Mouse (Mus musculus) retina, postnatal 1 day (tissue): ENCODE measurements around the gene Apol8.
A peak's percentile ranks its signal among the peaks of the same experiment; 100 is the strongest.
"Not testable (repeated sequence)": the region's sequence is repeated elsewhere in the genome, so short reads cannot be mapped to it uniquely, and the experiment has no call there.

ENCODE experiments used
- DNase-seq: peaks from one replicate; pipeline ENCODE4 v3.0.0-alpha.2; 2012

Gene Apol8

GRCm38 (mm10) chr15:77749717-77750116 is 7.1 kb downstream of the Apol8 start:
- no peak for DNase-seq

DNA sequence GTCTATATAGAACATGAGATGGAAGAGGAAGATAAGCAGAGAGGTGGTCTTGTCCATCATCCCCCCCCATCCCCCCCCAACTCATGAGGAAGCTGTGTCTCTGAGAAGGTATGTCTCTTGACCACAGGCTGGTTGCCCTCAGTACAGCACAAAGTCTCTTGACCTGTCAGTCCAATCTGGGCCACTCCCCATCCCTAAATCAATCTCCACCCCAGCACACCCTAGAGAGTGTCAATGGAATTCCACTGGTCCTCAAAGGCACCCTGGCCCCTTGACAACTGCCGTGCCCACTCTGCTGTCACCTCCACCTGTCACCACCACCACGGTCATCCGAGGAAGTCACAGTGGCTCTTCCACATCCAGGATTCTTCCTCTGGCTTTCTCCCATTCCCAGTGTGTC is 8.4 kb downstream of the Apol8 start:
- DNase-seq, result no peak

DNA sequence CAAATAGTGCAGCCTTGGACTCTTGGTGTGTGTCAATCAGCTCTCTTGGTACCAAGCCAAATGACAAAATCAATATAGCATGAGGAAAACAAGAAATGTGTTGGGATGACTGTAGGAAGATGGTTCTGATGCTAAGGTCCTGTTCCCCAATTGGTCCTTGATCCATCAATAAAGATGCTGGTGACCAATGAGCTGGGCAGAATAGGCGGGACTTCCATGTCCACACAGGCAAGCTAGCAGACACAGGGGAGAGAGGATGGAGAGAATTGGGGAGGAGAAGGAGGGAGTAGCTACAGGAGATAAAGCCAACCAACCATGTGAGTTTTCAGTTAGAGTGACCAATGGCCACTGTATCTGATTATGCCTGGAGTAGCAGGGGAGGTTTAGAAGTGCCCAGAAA is 10.5 kb downstream of the Apol8 start:
- DNase-seq, result no peak

DNA sequence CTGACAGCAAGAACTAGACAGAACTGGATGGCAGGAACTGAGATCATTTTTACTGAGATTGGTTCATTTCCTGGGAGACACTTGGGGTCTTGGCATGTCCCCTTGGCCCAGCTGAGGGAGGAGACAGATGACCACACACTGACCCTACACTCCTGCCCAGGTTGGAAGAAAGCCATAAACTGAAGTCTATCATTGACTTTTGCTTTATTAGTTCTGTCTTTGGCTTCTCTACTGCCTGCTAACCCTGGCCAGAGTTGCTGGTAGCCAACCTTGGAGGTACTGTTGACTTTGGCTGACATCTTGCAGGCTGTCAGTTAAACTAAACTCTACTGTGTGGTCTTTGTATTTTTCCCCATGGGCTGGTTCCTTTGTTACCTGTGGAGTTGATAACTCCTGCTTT is 11.7 kb downstream of the Apol8 start:
- DNase-seq, result no peak

- DNase-seq, result no peak
Measured at GRCm38 (mm10) chr15:77744632-77745031, 12.2 kb downstream of the Apol8 start.

DNA sequence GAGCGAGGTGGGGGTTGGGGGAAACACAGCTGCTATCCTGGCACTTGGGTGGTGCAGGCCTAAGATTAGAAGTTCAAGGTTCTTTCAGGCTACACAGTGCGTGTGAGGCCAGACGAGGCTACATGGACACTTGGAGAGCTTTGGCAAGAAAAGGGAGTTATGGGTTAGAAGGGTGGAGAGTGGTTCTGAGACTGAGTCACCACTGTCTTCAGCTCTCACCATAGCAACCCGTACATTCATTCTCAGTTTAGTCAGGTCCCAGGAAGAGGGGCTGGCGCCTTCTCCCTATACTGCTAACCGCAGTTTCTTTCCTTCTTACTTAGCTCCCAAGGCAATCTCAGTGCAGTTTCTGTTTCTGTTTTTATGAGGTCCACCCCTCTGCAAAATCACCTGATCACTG is 15.2 kb downstream of the Apol8 start:
- not testable (repeated sequence) for DNase-seq

- DNase-seq, result no peak
Measured at GRCm38 (mm10) chr15:77740511-77741297, 16.1 kb downstream of the Apol8 start.

- DNase-seq, result not testable (repeated sequence)
Measured at GRCm38 (mm10) chr15:77733903-77734302, 22.9 kb downstream of the Apol8 start.

GRCm38 (mm10) chr15:77733380-77733779 is 23.4 kb downstream of the Apol8 start:
- not testable (repeated sequence) for DNase-seq

GRCm38 (mm10) chr15:77732851-77733250 is 24.0 kb downstream of the Apol8 start:
- DNase-seq, result not testable (repeated sequence)

DNA sequence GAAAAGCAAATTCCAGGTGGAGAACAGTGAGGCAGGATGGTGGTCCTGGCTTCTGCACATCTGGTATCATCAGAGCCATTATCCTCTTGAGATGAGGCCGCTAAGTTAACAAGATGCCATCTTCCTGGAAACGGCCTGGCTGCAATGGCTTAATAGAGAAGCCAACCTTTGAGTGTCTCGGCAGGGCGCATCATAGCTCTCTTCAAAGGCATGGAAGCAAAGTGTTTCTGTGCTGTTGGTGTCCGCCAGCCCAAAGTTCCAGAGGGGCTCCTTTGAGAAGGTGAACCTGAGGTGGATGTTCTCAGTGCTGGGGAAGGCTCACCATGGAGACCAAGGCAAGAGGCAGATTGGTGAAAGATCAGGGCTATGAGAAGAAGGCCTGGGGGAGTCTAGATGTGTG is 25.2 kb downstream of the Apol8 start:
- DNase-seq, result no peak

DNA sequence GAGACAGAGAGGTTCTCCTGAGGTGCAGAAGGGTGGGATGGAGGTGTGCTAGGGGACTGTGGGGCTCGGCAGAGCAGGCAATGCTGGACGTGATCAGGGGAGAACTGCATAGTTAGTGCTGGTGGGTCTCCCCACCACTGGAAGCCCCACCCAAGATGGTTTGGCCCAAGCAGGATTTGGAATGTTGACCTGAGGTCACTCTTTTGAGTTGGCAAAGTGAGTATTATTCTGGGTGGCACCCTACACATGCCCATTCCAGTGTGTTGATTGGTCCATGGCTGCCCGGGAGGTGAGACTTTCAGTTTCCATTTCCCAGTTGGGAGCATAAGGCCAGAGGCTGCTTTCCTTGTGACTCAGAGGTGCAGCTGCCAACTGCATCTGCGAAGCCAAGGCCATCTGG is 28.1 kb downstream of the Apol8 start, which contains the start of gene Apol9b:
TSS of gene Apol9b (plus strand) at position 301 of the 400 bp plus-strand sequence.
- DNase-seq, result not testable (repeated sequence)

DNA sequence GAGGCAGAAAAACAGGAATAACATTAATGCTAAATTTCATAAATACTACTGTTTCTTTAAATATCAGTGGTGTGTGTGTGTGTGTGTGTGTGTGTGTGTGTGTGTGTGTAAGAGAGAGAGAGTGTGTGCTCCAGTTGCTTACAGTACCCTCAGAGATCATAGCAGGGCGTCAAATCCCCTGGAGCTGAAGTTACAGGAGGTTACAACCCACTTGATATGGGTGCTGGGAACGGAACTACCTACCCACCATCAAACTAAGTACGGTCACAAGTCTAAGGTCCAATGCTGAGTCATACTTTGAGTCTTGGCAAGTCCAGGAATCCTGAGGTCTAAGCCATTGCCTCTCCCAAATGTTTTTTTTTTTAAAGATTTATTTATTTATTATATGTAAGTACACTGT is 29.1 kb downstream of the Apol8 start:
- not testable (repeated sequence) for DNase-seq

- DNase-seq, result peak; percentile 50
Measured at GRCm38 (mm10) chr15:77727139-77727538, 29.7 kb downstream of the Apol8 start.

GRCm38 (mm10) chr15:77725393-77726020 is 31.3 kb downstream of the Apol8 start:
- DNase-seq, result not testable (repeated sequence)

GRCm38 (mm10) chr15:77724208-77724911 is 32.4 kb downstream of the Apol8 start:
- DNase-seq, result not testable (repeated sequence)

DNA sequence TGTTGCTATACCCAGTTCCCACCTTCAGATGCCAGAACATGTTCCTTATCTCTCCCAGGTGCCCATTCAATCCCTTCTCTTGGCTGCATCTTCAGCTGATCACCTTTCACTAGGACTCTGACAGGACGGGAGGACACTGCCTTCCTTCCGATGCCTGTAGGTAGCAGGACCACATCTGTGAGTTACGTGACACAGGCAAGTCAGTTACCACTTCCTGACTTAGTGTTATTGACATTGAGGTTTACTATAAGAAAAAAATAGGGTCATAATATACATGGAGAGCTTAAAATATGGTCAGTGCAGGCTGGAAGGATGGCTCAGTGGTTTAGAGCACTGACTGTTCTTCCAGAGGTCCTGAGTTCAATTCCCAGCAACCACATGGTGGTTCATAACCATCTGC is 35.3 kb downstream of the Apol8 start:
- DNase-seq, result not testable (repeated sequence)

DNA sequence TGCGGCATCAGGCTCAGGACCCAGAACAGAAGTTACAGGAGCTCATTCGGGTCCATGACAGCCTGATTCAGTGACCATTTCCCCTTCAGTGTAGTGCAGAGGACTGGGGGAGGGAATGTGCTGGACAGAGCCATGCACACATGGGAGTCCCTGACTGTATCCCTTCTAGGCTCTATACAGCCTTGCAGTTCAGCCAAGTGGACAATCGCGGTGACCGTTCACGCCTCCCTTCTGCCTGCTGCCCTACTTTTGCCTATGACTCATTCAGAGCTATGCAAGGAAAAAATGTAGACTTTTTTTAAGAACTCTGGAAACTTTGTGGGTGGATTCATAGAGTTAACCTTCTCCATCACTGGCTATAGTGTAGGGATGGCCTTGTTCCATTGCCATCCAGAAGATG is 38.6 kb downstream of the Apol8 start:
- DNase-seq, result not testable (repeated sequence)

GRCm38 (mm10) chr15:77708936-77709335 is 47.9 kb downstream of the Apol8 start:
- not testable (repeated sequence) for DNase-seq

- not testable (repeated sequence) for DNase-seq
Measured at GRCm38 (mm10) chr15:77705306-77705705, 51.5 kb downstream of the Apol8 start.

GRCm38 (mm10) chr15:77698656-77699055 is 58.1 kb downstream of the Apol8 start, which contains the start of gene Apol7e:
Gene Apol7e, plus strand, starts transcription at chr15:77698857.
- DNase-seq, result not testable (repeated sequence)
